Mouse (Mus musculus): ENCODE data around the gene Ncam2. TPM values are rescaled to one million over a fixed set of nuclear protein-coding genes. Genes with fewer than 3 reads are reported as not detected.

Gene Ncam2
- polyA plus RNA-seq (2014; fragmentation: Illumina TruSeq; extraction: RNeasy Lipid Tissue Mini Kit (QIAGEN cat#74804); ENCODE audit: low replicate concordance): 1.3 TPM

GRCm38 (mm10) chr16:81200201-81201071 is at the start of gene Ncam2:
Gene Ncam2, plus strand, starts transcription at chr16:81200697.

